Mouse (Mus musculus) limb, embryonic 13.5 days (tissue): Measurements from ENCODE around the gene Mboat1. TPM values are rescaled to one million over a fixed set of nuclear protein-coding genes. Genes with fewer than 3 reads are reported as not detected.

Experiments used
- ATAC-seq: fragments of 200-750 bp; cut with Nextera tagmentation; 2 replicates; pipeline ENCODE4 v1.8.0; 2017; ENCODE audit warnings: low read depth, moderate number of reproducible peaks, moderate TSS enrichment; ENCODE audit not compliant: low FRiP score
- H3K27ac ChIP-seq: fragments of 300-500 bp; sonication (generic); 2 replicates; pipeline ENCODE4 v1.5.1; 2015; ENCODE audit warnings: inconsistent platforms, mild to moderate bottlenecking, moderate library complexity
- H3K27me3 ChIP-seq: fragments of 300-500 bp; sonication (generic); 2 replicates; pipeline ENCODE4 v1.6.1; 2015; ENCODE audit warnings: mild to moderate bottlenecking, inconsistent platforms
- H3K36me3 ChIP-seq: fragments of 300-500 bp; sonication (generic); 2 replicates; pipeline ENCODE4 v1.6.1; 2015; ENCODE audit warnings: inconsistent platforms, mild to moderate bottlenecking, moderate library complexity
- H3K4me1 ChIP-seq: fragments of 300-500 bp; sonication (generic); 2 replicates; pipeline ENCODE4 v1.6.1; 2015; ENCODE audit warnings: inconsistent platforms
- H3K4me2 ChIP-seq: fragments of 300-500 bp; sonication (generic); replicated peaks from 2 replicates; pipeline ENCODE4 v1.6.1; 2015; ENCODE audit warnings: inconsistent platforms, mild to moderate bottlenecking, moderate library complexity
- H3K4me3 ChIP-seq: fragments of 300-500 bp; sonication (generic); 2 replicates; pipeline ENCODE4 v1.5.1; 2015; ENCODE audit warnings: moderate library complexity, mild to moderate bottlenecking, inconsistent platforms
- H3K9ac ChIP-seq: fragments of 300-500 bp; sonication (generic); 2 replicates; pipeline ENCODE4 v1.6.1; 2015; ENCODE audit warnings: mild to moderate bottlenecking, inconsistent platforms
- H3K9me3 ChIP-seq: fragments of 300-500 bp; sonication (generic); 2 replicates; pipeline ENCODE4 v1.6.1; 2016; ENCODE audit warnings: inconsistent platforms
- WGBS: fragments of 180-500 bp; shearing (Covaris S2); methylation state at CpG from one replicate; pipeline ENCODE4 v1.1.7; 2015; 5-methylcytosine and 5-hydroxymethylcytosine counted together
- polyA plus RNA-seq: library from polyadenylated mRNA; unstranded; fragments of >200 nt; fragmentation: Nextera tagmentation; extraction: Ambion mirVana; gene quantifications from 2 replicates; pipeline ENCODE4 v1.2.1, GENCODE M21; 2015

Gene Mboat1
- polyA plus RNA-seq, result 8.2 and 8.5 TPM in 2 replicates

DNA sequence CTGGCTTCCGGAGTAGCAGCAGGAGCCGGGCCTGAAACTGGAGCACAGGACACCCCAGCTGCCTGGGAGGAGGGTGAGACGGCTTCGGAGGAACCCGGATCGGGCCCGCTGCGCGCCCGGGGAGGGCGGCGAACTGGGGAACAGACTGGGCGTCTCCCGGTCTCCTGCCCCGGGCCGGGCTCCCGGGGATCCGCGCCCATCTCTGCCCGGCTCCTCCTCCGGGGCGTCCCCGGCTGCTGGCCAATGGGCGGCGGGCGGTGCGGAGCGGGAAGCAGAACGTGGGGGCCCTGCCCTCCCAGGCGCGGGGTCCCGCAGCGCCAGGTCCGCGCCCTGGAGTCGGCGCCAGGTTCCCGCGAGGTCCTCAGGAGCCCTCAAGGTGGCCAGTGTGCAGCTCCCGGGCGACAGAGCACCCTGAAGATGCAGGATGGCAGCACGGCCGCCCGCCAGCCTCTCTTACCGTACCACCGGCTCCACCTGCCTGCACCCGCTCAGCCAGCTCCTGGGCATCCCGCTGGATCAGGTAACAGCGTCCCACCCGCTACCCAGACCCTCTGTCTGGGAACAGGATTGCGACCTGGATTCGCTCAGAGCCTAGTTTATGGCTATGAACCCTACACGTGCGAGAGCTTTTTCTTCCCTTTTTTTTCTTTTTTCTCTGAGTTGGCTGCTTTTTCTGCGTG, at the start of gene Mboat1:
Gene Mboat1 (plus strand): TSS at position 247 of the 680 bp plus-strand sequence.
- H3K4me2 ChIP-seq, result peak within 1 kb of the TSS; percentile 76
- under 1% methylated on average over 55 of the region's 55 CpGs for WGBS
- no peaks in the 10 kb centered on the region for H3K9me3 ChIP-seq
- H3K9ac ChIP-seq, result peak within 1 kb of the TSS; percentile 82
- ATAC-seq, result peak; percentile 95
- peak within 1 kb of the TSS; percentile 71 for H3K4me3 ChIP-seq
- no peak within 1 kb of the TSS for H3K27ac ChIP-seq
- peaks cover 13% of the 10 kb centered on the region; the same call in 1 of the 2 replicates for H3K27me3 ChIP-seq
- peaks cover 9% of the 10 kb centered on the region; the same call in 1 of the 2 replicates for H3K4me1 ChIP-seq
- H3K36me3 ChIP-seq, result no peaks in the 10 kb centered on the region

DNA sequence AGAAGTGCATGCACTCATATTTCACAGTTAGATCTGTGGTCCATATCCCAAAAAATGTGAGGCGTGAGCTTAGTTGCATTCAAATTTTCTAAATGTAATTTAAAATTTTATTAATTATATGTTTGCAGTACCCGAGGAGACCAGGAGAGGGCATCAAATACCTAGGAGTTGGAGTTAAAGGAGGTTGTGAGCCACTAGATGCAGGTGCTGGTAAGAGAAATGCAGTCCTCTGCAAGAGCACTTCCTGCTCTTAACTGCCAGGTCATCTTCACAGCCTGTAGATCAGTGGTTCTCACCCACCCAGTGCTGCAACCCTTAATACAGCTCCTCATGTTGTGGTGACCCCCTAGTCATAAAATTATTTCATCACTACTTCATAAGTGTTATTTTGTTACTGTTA, 43.2 kb upstream of the Mboat1 start:
- Histone ChIP-seq H3K27me3 (no peaks in the 10 kb centered on the region), H3K36me3 (no peaks in the 10 kb centered on the region), H3K9me3 (no peaks in the 10 kb centered on the region), H3K4me2 (no peak overlapping the region), H3K4me1 (no peaks in the 10 kb centered on the region), H3K4me3 (no peak overlapping the region), H3K27ac (no peak overlapping the region), H3K9ac (no peak overlapping the region)
- no peak for ATAC-seq
- WGBS, result 44% methylated on average over 2 of the region's 2 CpGs

DNA sequence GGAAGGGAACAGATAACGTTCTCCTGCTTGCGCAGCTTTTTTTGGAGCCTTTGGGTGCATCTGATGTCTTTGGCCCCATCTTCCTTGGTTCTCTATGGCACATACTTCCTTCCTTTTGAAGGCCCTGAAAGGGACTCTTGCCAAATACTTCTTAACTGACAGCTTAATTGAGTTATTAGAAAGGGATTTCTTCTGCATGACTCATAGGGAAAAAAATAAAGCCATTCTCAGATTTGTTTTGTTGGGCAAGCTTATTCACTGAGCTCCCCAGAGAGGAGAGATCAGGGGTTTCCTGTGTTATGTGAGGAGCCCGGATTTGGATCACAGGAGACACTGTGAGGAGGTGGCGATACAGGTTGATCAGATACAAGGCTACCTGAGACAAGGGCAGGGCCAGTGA, 40.4 kb upstream of the Mboat1 start:
- no peak for ATAC-seq
- no peaks in the 10 kb centered on the region for H3K9me3 ChIP-seq
- H3K4me2 ChIP-seq, result no peak overlapping the region
- H3K27ac ChIP-seq, result no peak overlapping the region
- no peaks in the 10 kb centered on the region for H3K36me3 ChIP-seq
- H3K4me1 ChIP-seq, result no peaks in the 10 kb centered on the region
- 75% methylated on average over 4 of the region's 4 CpGs for WGBS
- H3K27me3 ChIP-seq, result no peaks in the 10 kb centered on the region
- H3K9ac ChIP-seq, result no peak overlapping the region
- H3K4me3 ChIP-seq, result no peak overlapping the region

DNA sequence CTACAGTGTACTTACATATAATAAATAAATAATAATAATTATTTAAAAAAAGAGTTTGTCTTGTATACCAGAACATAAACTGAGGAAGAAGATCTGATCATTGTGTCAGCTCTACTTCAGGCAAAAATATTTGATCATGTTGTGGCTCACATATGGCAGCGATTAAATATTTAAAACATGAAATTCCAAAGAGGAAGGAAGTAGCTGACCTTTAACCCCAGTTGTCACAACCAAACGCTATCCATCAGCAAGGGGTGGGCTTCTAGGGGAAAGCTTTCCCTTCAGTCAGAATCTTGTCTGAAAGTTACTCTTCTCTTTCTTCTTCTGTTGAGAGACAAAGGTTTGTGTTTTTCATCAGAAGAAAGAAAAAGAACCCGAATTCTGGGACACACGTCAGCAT, 39.8 kb upstream of the Mboat1 start:
- WGBS, result 54% methylated on average over 4 of the region's 4 CpGs
- no peaks in the 10 kb centered on the region for H3K4me1 ChIP-seq
- no peaks in the 10 kb centered on the region for H3K36me3 ChIP-seq
- H3K27ac ChIP-seq, result no peak overlapping the region
- no peaks in the 10 kb centered on the region for H3K9me3 ChIP-seq
- no peak for ATAC-seq
- H3K27me3 ChIP-seq, result no peaks in the 10 kb centered on the region
- no peak overlapping the region for H3K9ac ChIP-seq
- H3K4me2 ChIP-seq, result no peak overlapping the region
- no peak overlapping the region for H3K4me3 ChIP-seq

DNA sequence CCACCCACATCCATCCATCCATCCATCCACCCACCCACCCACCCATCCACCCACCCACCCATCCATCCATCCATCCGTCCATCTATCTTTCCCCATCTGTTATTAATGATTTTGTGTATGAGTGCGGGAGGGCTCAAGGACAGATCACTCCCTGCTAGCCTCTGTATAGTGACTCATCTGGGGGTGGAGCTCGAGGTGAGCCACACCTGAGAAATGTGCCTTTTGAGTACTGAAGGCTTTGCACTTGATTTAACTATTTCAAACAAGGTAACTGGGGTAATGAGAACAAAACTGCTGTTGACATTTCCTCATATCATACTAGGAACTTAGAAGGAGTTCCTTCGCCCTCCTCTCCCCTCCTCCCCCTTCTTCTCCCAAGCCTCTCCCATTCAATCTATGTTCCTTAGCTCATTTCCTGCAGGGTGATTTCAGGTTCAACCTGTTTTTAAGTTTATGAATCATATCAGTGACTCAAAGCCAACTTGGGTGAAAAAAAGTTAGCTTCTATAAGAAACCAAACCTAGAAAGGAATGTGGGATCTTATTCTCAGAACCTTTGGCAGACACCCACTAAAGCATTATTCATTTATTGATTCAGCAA, 27.2 kb upstream of the Mboat1 start:
- Histone ChIP-seq H3K4me1 (no peaks in the 10 kb centered on the region), H3K27ac (no peak overlapping the region), H3K27me3 (no peaks in the 10 kb centered on the region), H3K4me3 (no peak overlapping the region), H3K4me2 (no peak overlapping the region), H3K36me3 (no peaks in the 10 kb centered on the region), H3K9me3 (no peaks in the 10 kb centered on the region), H3K9ac (no peak overlapping the region)
- ATAC-seq, result no peak
- 74% methylated on average over 4 of the region's 4 CpGs for WGBS

DNA sequence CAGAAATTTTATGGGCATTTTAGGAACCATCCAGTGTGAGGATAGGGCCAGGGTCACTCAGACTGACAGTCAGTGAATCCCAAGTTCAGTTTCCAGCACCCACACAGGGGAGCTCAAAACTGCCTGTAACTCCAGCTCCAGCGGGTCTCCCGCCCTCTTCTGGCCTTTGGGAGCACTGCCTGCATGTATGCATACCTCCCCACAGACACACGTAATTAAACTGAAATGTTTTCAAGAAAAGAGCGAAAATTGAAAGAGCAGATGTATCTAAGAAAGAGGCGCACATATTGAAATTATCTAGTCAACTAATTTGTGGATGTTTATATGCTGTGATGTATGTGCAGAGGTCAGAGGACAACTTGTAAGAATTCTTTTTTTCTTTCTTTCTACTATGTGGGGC, 20.5 kb upstream of the Mboat1 start:
- H3K9me3 ChIP-seq, result no peaks in the 10 kb centered on the region; the same call in 1 of the 2 replicates
- H3K36me3 ChIP-seq, result no peaks in the 10 kb centered on the region
- H3K9ac ChIP-seq, result no peak overlapping the region
- H3K27me3 ChIP-seq, result no peaks in the 10 kb centered on the region
- no peak for ATAC-seq
- no peak overlapping the region for H3K4me3 ChIP-seq
- H3K4me2 ChIP-seq, result no peak overlapping the region
- WGBS, result 85% methylated on average over 5 of the region's 5 CpGs
- H3K4me1 ChIP-seq, result no peaks in the 10 kb centered on the region
- no peak overlapping the region for H3K27ac ChIP-seq

DNA sequence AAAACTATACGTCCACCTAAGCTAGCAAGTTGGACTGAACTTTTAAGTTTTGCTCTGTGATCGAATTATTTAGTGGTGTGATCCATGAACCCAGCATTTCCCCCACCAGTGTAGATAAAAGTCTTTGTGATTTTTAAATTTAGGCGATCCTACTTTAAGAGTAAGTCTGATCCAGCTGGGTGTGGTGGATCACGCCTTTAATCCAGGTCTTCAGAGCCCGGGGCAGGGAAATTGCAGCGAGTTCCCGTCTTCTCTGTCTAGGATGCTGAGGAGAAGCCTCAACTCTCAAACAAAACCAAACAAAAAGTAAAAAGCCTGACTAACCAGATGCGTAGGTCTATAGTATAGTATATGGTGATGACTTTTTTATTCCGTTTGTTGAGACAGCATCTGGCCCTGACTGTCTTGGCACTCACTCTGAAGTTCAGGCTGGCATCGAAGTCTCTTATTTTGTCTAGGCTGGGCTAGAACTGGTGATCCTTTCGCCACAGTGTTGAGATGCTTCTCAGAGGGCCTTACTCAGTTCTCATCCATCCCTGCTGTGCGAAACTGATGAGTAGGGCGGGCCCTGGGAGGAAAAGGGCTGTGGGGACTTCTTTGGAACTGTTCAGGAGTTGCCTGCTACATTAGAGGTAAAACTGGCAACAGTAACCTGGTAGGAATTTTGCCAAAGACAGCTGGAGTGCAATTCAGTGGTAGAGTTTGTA, 787 bp downstream of the Mboat1 start:
- 31% methylated on average over 13 of the region's 13 CpGs for WGBS
- peak overlapping the region; percentile 82 for H3K9ac ChIP-seq
- peak overlapping the region; percentile 71 for H3K4me3 ChIP-seq
- H3K27ac ChIP-seq, result no peak overlapping the region
- H3K9me3 ChIP-seq, result no peaks in the 10 kb centered on the region
- peak overlapping the region; percentile 76 for H3K4me2 ChIP-seq
- no peak for ATAC-seq
- no peaks in the 10 kb centered on the region for H3K36me3 ChIP-seq
- H3K4me1 ChIP-seq, result peaks cover 9% of the 10 kb centered on the region; the same call in 1 of the 2 replicates
- peaks cover 13% of the 10 kb centered on the region; the same call in 1 of the 2 replicates for H3K27me3 ChIP-seq

DNA sequence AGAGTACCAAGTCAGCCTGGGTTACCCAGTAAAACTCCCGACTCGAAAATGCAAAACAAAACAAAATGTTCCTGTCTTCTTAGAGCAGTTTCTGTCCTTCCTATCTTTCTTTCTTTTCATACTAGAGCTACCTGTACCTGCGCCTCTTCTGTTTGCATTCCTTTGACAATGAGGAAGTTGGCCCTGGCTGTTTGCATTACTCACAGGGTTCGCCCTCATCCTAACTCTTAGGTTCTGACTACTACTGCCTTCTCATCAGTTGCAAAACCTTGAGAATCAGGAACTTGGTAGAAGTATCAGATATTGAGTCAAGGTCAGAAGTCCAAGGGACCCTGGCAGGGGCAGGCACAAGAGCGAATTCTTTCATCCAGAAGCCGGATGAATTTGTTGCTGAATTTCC, 1.7 kb downstream of the Mboat1 start:
- ATAC-seq, result no peak
- peak overlapping the region; percentile 76; the same call in 1 of the 2 replicates for H3K4me2 ChIP-seq
- peaks cover 9% of the 10 kb centered on the region; the same call in 1 of the 2 replicates for H3K4me1 ChIP-seq
- WGBS, result 85% methylated on average over 6 of the region's 6 CpGs
- H3K4me3 ChIP-seq, result no peak overlapping the region
- H3K27ac ChIP-seq, result no peak overlapping the region
- no peaks in the 10 kb centered on the region for H3K36me3 ChIP-seq
- H3K9ac ChIP-seq, result no peak overlapping the region
- no peaks in the 10 kb centered on the region for H3K9me3 ChIP-seq
- peaks cover 13% of the 10 kb centered on the region; the same call in 1 of the 2 replicates for H3K27me3 ChIP-seq

DNA sequence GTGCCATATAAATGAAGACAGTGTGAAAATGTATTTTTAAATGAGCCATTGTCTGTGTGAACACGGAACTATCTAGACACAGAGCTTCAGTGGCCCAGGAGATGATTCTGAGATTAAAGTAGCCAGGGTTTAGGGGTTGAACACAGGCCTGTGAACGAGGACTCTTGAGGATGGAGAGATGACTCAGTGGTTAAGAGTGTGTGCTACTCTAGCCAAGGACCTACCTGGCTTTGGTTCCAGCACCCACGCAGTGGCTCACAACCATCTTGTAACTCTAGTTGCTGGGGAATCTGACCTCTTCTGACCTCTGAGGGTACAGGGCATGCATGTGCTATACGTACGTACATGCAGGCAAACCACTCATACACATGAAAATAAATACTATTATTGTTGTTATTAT, 3.9 kb downstream of the Mboat1 start:
- Histone ChIP-seq H3K4me2 (no peak overlapping the region), H3K9ac (no peak overlapping the region), H3K36me3 (no peaks in the 10 kb centered on the region), H3K27ac (no peak overlapping the region), H3K27me3 (peaks cover 9% of the 10 kb centered on the region; the same call in 1 of the 2 replicates), H3K4me1 (peaks cover 9% of the 10 kb centered on the region; the same call in 1 of the 2 replicates), H3K9me3 (no peaks in the 10 kb centered on the region), H3K4me3 (no peak overlapping the region)
- WGBS, result 92% methylated on average over 5 of the region's 5 CpGs
- ATAC-seq, result no peak

DNA sequence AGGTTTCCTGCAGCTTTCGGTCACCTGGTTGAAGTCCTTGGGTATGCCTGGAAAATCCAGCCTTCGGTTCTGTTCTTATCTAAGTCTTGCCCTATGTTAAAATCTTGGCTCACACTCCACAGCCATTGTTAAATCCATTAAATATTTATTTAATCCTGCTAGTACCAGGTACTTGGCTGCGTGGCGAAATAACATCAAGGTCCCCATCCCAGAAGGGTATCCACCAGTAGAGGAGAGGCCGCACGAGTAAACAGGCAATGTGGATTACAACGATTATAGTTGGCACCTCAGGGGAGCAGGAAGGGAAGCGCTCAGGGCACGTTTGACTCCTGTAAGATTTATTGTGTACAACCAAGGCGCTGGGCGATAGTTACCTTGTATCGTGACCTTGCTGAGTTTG, 4.4 kb downstream of the Mboat1 start:
- no peak for ATAC-seq
- Histone ChIP-seq H3K36me3 (no peaks in the 10 kb centered on the region), H3K4me2 (no peak overlapping the region), H3K9me3 (no peaks in the 10 kb centered on the region), H3K27ac (no peak overlapping the region), H3K9ac (no peak overlapping the region), H3K4me3 (no peak overlapping the region), H3K4me1 (peaks cover 9% of the 10 kb centered on the region; the same call in 1 of the 2 replicates), H3K27me3 (peaks cover 6% of the 10 kb centered on the region; the same call in 1 of the 2 replicates)
- 84% methylated on average over 12 of the region's 12 CpGs for WGBS

DNA sequence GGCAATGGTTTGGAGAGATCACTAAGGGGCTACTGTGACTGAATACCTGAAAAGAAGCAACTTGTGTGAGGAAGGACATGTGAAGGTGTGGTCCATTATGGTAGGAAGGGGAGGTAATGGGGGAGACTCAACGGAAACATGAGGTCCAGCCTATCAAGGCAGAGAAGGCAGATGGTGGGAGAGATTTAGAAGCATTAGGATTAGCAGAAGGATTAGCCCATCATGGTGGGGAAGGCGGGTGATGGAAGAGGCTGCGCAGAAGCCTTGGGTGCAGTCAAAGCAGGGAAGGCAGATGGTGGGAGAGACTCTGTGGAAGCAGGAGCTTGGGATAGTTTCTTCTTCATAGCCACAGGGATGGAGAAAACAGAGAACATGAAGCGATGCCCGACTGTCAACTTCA, 5.7 kb downstream of the Mboat1 start:
- no peak overlapping the region for H3K4me2 ChIP-seq
- no peak overlapping the region for H3K4me3 ChIP-seq
- peaks cover 5% of the 10 kb centered on the region; the same call in 1 of the 2 replicates for H3K4me1 ChIP-seq
- no peak for ATAC-seq
- H3K27ac ChIP-seq, result no peak overlapping the region
- 93% methylated on average over 5 of the region's 5 CpGs for WGBS
- H3K27me3 ChIP-seq, result peaks cover 6% of the 10 kb centered on the region; the same call in 1 of the 2 replicates
- no peak overlapping the region for H3K9ac ChIP-seq
- no peaks in the 10 kb centered on the region for H3K36me3 ChIP-seq
- H3K9me3 ChIP-seq, result no peaks in the 10 kb centered on the region

DNA sequence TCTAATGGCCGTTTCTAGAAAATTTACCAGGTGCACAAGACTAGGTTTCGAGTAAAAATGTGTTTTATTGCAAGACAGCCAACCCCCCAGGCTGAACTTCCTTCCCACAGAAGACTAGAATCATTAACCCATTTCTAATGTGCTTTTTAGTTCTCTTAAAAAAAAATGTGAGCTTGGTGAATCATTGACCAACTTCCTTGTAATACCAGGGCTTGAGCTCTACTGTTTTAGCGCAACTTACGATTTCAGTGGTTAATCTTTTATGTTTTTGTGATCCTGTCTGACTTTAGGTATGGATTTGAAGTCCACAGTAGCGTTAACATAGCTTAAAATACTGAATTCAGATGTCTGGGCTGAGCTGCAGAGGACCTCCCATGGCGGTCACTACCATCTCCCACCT, 10.2 kb downstream of the Mboat1 start:
- Histone ChIP-seq H3K9me3 (no peaks in the 10 kb centered on the region), H3K9ac (no peak overlapping the region), H3K27ac (no peak overlapping the region), H3K4me1 (no peaks in the 10 kb centered on the region), H3K36me3 (no peaks in the 10 kb centered on the region), H3K4me2 (no peak overlapping the region), H3K4me3 (no peak overlapping the region), H3K27me3 (no peaks in the 10 kb centered on the region)
- 77% methylated on average over 6 of the region's 6 CpGs for WGBS
- no peak for ATAC-seq
